Mouse (Mus musculus): ENCODE measurements at regions not wholly inside any gene's neighbourhood (a gene's known extent, or its start where the extent isn't known, plus 50 kb on each side); places are given as distances from the start of the nearest gene placed in this dataset.
A peak's percentile ranks its signal among the peaks of the same experiment; 100 is the strongest.
"Not testable (repeated sequence)": the region's sequence is repeated elsewhere in the genome, so short reads cannot be mapped to it uniquely, and the experiment has no call there.

DNA sequence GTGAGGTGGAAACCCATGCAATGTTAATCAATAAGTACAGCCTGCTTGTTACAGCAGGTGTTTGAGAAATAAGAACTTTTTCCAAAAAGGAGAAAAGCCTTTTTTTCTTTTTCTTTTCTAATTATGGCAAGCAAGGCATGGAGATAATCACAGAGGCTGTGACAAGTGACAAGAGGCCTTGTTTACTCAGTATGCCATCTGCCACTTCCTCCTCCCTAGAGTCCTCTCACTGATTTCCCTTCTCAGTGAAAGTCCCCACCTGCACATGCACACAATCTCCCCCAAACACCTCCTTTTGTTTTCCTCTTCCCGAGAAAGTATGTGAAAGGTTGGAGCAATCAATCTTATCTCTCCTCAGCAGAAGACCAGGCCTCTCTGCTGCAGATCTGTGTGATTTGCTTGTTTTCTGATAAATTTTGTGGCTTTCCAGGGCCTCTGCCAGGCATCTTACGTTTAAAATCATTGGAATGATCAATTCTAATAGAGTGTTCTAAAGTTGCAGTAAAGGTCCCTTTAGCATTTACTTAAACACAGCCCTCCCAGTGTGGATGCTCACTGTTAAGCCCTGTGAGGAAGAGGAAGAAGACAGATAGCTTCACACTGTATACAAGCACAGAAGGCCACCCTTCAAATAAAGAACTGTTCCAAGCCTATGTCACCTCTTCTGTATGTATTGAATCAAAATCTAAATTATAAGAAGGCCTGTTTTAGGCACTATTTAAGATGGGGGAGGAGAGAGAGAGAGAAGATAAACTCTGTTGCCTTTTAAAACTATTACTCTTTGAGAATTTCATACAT lies 710.5 kb downstream of the Rapgef2 start:
- Histone ChIP-seq H3K27me3 (replicated peaks; ENCODE audit: control insufficient read depth, insufficient read depth, low read length) (no peaks in the 10 kb centered on the region), H3K27ac (ENCODE audit: insufficient read depth, low read depth, low read length) (no peak overlapping the region), H3K36me3 (ENCODE audit: control insufficient read depth, insufficient read depth, low read length) (no peaks in the 10 kb centered on the region), H3K4me1 (ENCODE audit: control insufficient read depth, insufficient read depth, low read length) (no peaks in the 10 kb centered on the region), H3K4me3 (ENCODE audit: insufficient read depth, low read depth, low read length) (no peak overlapping the region)
- no peak for TF ChIP-seq POLR2A (IDR thresholded peaks at IDR 0.05; ENCODE audit: low read depth, low read length)
- TF ChIP-seq CTCF (conservative IDR thresholded peaks at IDR 0.05; ENCODE audit: insufficient read depth, insufficient read length, low read depth, low read length): no peak
- no peak for DNase-seq
- 41% methylated on average over 2 of the region's 2 CpGs for WGBS

DNA sequence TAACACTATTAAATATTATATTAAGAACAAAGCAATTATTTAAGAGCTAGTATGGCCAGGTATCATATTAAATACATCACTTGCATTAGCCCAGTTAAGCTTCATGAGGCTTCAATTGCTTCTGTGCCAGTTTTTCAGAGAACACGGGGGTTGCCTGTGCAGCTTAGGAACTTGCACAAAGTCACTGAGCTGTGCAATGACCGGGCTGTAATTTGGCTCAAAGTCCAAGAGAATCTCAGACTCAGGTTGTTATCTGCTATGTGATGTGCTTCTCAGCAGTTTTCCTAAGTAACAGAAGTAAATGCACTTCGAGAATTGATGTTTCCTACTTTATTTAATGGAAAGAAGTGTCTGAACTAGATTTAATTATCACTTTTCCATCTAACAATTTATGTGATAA lies 711.5 kb downstream of the Rapgef2 start:
- H3K4me1 ChIP-seq (ENCODE audit: control insufficient read depth, insufficient read depth, low read length): no peaks in the 10 kb centered on the region
- no peak overlapping the region for H3K4me3 ChIP-seq (ENCODE audit: insufficient read depth, low read depth, low read length)
- no peaks in the 10 kb centered on the region for H3K36me3 ChIP-seq (ENCODE audit: control insufficient read depth, insufficient read depth, low read length)
- TF ChIP-seq CTCF (conservative IDR thresholded peaks at IDR 0.05; ENCODE audit: insufficient read depth, insufficient read length, low read depth, low read length) (no peak), POLR2A (IDR thresholded peaks at IDR 0.05; ENCODE audit: low read depth, low read length) (no peak)
- 40% methylated on average over 3 of the region's 3 CpGs for WGBS
- no peaks in the 10 kb centered on the region for H3K27me3 ChIP-seq (replicated peaks; ENCODE audit: control insufficient read depth, insufficient read depth, low read length)
- no peak overlapping the region for H3K27ac ChIP-seq (ENCODE audit: insufficient read depth, low read depth, low read length)
- DNase-seq: peak; percentile 90

DNA sequence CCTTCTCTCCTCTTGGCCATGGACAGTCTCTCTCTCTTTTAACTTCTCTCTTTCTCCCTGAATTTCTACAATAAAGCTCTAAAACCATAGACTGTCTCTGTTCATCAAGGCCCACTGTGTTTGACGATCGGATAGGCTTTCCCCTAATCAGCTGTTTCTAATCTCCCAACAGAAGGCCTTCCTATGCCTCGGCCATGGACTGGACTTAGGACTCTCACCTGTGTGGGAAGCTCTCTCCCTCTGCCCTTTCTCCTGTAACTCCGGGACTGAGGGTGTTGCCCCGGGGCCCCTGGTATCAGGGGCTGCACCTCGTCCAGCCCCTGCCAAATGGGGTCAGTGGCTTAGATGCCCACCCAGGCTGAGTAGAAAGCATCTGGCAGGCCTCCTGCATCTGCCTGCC lies 713.0 kb downstream of the Rapgef2 start:
- no peaks in the 10 kb centered on the region for H3K4me1 ChIP-seq (ENCODE audit: control insufficient read depth, insufficient read depth, low read length)
- peak; percentile 41 for DNase-seq
- H3K27me3 ChIP-seq (replicated peaks; ENCODE audit: control insufficient read depth, insufficient read depth, low read length): no peaks in the 10 kb centered on the region
- TF ChIP-seq CTCF (conservative IDR thresholded peaks at IDR 0.05; ENCODE audit: insufficient read depth, insufficient read length, low read depth, low read length) (no peak), POLR2A (IDR thresholded peaks at IDR 0.05; ENCODE audit: low read depth, low read length) (no peak)
- WGBS: 54% methylated on average over 6 of the region's 6 CpGs
- H3K36me3 ChIP-seq (ENCODE audit: control insufficient read depth, insufficient read depth, low read length): no peaks in the 10 kb centered on the region
- no peak overlapping the region for H3K4me3 ChIP-seq (ENCODE audit: insufficient read depth, low read depth, low read length)
- H3K27ac ChIP-seq (ENCODE audit: insufficient read depth, low read depth, low read length): no peak overlapping the region

DNA sequence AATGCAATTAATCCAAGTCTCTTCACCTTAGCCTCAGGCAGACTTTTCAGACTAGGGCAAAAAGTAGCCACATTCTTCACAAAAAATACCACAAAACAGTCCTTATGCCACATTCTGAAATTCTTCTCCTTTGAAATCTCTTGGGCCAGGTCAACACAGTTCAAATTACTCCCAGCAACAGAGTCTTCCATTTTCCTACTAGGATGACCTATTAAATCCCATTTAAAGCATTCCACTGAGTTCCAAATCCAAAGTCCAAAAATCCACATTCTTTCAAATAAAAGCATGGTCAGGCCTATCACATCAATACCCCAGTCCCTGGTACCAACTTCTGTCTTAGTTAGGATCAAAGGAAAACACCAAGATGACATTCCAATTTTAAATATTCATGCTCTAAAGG lies 721.4 kb downstream of the Rapgef2 start:
- H3K27me3 ChIP-seq (replicated peaks; ENCODE audit: control insufficient read depth, insufficient read depth, low read length); H3K4me3 ChIP-seq (ENCODE audit: insufficient read depth, low read depth, low read length): not testable (repeated sequence)
- peak; percentile 77 for DNase-seq

More for the DNA sequence above, 721.4 kb downstream of the Rapgef2 start:
- H3K36me3 ChIP-seq (ENCODE audit: control insufficient read depth, insufficient read depth, low read length); H3K4me1 ChIP-seq (ENCODE audit: control insufficient read depth, insufficient read depth, low read length); H3K27ac ChIP-seq (ENCODE audit: insufficient read depth, low read depth, low read length): not testable (repeated sequence)
